Comparison of ENCODE assay signal across 15 mouse cellular contexts in genomic region chr10:122194139-122194538, GRCm38 (mm10).
DNase-seq lines count a peak whose midpoint lies in the region; ATAC-seq lines count a peak whose summit lies in the region.
"Had no signal": no experiment of that assay in that cellular context is flagged by ENCODE, and none has a peak within 500 bp of the region (broad histone marks: within the 10 kb centered on the region; RNA-seq: fewer than 3 reads in every experiment).

No protein-coding gene starts in this region.

- DNase-seq in A20 (ENCODE audit: low read depth, low spot score) = peak; percentile 16
- DNase-seq in CD4-positive helper T cell, adult 2 months (ENCODE audit: low read depth, low spot score) = peak; percentile 57
- peak; percentile 21 for DNase-seq in naive thymus-derived CD4-positive, alpha-beta T cell, adult 2 months (ENCODE audit: low read depth)
- no peak for DNase-seq in spleen, postnatal 36 days (ENCODE audit: low spot score in 2 of 2)
- DNase-seq: adrenal gland, postnatal 14 days; B cell, adult 2 months; cerebellum, adult 2 months; cerebellum, postnatal 10 days; embryo, embryonic 11 days; gastrocnemius, adult 2 months; gastrocnemius, postnatal 25 days; kidney, adult 11 months had no signal

- peak; percentile 64 for ATAC-seq in activated CD4-positive, CD25-positive, alpha-beta regulatory T cell, adult 4 months
- no peak for ATAC-seq in erythroblast, adult 5-6 weeks (replicated peaks; ENCODE audit: low FRiP score, poor library complexity, severe bottlenecking)
- ATAC-seq: forebrain, embryonic 16.5 days had no signal

Comparison
In these comparisons a context has a peak if more than half of its experiments do, and no peak if none do; other contexts are left out.
1. DNase-seq: peak in A20 (single experiment), CD4-positive helper T cell, adult 2 months (single experiment) and naive thymus-derived CD4-positive, alpha-beta T cell, adult 2 months (single experiment); none in spleen, postnatal 36 days (0 of 2).